Mouse (Mus musculus) right cerebral cortex, postnatal 25 days (tissue): ENCODE measurements at regions not wholly inside any gene's neighbourhood (a gene's known extent, or its start where the extent isn't known, plus 50 kb on each side); places are given as distances from the start of the nearest gene placed in this dataset.

Experiments
- DNase-seq: peaks from one replicate; pipeline ENCODE4 v3.0.0; 2022

GRCm38 (mm10) chr6:12140596-12140995, 233.0 kb downstream of the Phf14 start:
- DNase-seq = no peak

GRCm38 (mm10) chr6:12145216-12145615, 237.6 kb downstream of the Phf14 start:
- DNase-seq = no peak

- DNase-seq = no peak
These were observed 243.2 kb downstream of the Phf14 start for GRCm38 (mm10) chr6:12150613-12151333.

GRCm38 (mm10) chr6:12163971-12164370, 256.4 kb downstream of the Phf14 start:
- DNase-seq = no peak

DNA sequence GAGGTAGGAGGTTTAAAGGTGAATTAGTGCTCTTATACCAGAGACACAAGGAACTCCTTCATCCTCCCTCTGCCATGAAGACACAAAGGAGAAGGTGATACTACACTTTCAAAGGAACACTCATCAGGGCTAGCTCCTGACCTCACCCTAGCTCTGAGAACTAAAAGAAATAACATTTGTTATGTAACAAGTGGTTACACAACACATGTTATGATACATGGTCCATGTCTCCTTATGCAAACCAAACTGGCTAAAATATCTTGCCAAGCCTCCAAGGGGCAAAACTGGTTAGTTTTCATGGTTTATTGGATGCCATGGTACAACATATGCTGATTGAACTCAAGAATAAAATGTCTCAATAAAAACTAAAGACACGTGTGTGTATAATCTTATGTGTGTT, 260.9 kb downstream of the Phf14 start:
- DNase-seq = no peak

- no peak for DNase-seq
These were observed 261.8 kb downstream of the Phf14 start for GRCm38 (mm10) chr6:12169431-12169830.

- DNase-seq = no peak
These were observed 263.1 kb downstream of the Phf14 start for GRCm38 (mm10) chr6:12170722-12171121.

DNA sequence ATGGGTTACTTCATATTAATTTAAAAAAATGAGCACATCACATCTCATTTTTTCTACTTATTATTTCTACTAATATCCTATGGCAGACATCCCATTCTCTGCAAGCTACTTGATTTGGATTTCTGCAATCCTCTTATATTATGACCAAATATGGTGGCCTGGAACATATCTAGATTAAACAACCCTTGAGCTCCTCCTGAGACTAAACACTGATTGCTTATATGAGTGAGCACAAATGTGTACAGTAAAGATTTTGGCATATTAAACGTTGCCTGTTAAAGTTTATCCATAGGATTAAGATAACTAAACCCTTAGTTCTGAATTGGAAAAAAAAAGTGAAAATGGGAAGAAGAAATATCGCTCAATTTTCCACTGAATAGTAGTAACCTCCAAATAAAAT, 263.6 kb downstream of the Phf14 start:
- DNase-seq = no peak

DNA sequence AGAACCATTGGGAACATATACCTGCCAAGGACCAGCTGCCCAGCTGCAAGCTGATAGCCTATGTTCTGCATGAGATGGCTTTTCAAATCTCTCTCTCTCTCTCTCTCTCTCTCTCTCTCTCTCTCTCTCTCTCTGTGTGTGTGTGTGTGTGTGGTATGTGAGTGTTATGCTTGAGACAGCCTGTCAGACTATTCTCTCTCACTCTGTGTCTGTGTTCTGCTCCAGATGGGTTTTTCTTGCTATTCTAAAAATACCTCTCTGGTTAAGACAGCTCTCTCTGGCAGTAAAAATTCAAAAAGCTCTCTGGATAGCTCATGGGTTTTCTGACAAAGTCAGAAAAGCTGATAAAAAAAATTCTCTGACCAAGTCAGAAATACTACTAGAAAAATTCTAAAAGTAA, 270.4 kb downstream of the Phf14 start:
- DNase-seq = no peak

GRCm38 (mm10) chr6:12180951-12181350, 273.3 kb downstream of the Phf14 start:
- no peak for DNase-seq

DNA sequence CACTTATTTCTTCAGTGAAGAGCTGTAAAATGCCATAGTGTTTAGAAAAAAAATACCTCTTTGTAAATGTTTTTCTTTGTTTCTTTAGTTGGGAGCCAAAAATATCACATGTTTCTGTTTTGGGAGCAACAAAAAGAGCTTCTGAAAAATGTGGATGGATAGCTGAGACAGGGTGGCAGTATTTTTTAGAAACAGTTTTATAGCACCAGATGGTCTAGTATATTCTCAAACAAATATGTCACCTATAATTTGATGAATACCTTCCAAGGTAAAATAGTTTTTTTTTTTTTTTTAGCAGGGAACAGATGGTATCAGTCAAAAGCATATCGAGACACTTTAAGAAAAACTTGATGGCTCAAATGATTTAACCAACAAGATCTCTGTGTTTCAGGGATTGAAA, 302.6 kb downstream of the Phf14 start:
- no peak for DNase-seq

DNA sequence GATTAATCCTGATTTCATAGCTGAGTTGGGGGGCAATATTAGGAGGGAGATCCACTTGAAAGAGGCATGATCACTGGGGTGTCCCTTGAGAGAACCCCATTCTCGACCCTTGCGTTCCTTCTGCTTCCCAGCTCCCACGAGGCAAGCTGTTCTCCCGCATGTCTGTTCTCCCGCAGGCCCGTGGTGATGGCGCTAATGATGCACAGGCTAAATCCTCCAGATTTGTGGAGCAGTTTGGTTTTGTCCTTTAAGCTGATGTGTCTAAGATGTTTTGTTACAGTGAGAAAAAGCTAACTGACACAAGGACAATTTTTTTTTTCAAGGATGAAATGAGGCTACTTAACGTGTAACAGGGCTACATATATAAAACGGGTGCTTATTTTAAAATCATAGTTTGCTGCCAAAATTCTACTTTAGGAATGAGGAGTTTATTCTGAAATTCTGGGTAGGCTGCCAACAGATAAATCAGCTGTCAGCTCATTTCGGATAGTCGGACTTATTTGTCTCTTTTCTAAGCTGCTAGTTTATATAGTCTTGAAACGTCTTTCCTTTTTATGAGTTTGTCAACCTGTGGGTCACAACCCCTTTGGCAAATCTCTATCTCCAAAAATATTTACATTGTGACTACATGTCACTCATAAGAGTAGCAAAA, 307.0 kb downstream of the Phf14 start:
- no peak for DNase-seq

- no peak for DNase-seq
These were observed 307.6 kb downstream of the Phf14 start for GRCm38 (mm10) chr6:12215178-12215553.

GRCm38 (mm10) chr6:12244151-12244550, 336.5 kb downstream of the Phf14 start:
- no peak for DNase-seq

GRCm38 (mm10) chr6:12247975-12248374, 340.4 kb downstream of the Phf14 start:
- DNase-seq = no peak

- peak; percentile 25 for DNase-seq
These were observed 341.0 kb downstream of the Phf14 start for GRCm38 (mm10) chr6:12248599-12248998.

DNA sequence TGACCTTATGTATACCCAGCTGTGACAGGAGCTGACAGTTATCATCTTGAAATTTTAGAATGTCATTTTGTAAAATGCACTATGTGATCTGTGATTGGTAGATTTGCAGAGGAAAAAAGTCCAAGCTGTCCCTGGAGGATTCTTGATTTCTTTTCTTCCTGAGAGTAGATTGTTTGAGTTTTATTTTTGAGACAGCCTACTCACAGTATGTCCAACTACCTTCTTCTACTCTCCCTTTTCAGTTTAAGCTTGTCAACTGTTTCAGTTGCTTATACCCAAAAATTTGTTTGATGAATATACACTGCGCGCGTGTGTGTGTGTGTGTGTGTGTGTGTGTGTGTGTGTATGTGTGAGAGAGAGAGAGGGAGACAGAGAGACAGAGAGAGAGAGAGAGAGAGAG, 346.9 kb downstream of the Phf14 start:
- no peak for DNase-seq

DNA sequence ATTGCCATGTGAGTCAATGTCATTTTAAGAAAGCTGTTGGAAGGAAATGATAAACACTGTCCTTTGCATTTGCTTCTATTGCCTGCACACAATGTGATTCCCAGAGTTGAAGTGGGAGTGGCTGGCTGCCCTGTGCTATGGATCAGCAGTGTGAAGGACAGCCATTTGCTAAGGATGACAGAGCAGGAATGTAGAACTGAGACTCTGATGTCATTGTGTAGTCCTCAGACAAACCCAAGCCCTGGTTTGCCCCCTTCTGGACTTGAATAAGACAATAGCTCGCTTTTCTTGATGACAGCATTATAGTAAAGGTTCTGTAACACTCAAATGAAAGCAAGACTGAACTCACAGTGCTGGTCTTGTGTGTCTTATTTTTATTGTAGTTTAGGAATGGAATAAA, 347.8 kb downstream of the Phf14 start:
- no peak for DNase-seq

DNA sequence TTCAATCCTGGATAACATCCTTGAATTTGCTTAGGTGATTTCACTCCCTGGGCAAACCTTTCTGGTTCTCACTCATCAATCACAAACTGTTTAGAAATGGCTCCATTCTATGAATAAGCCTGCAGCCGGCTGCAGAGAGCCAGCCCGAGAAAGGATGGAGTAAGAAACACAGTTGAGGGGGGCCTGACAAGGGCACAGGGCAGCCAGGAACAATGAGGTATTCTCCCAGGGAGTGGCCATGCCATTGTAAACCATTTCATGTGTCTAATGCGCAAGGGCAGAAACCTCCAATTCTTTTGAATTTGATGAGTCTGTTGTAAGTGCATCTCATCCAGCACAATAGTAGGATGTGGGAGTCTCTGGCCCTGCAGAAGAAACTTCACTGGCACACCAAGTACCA, 350.7 kb downstream of the Phf14 start:
- DNase-seq = no peak

DNA sequence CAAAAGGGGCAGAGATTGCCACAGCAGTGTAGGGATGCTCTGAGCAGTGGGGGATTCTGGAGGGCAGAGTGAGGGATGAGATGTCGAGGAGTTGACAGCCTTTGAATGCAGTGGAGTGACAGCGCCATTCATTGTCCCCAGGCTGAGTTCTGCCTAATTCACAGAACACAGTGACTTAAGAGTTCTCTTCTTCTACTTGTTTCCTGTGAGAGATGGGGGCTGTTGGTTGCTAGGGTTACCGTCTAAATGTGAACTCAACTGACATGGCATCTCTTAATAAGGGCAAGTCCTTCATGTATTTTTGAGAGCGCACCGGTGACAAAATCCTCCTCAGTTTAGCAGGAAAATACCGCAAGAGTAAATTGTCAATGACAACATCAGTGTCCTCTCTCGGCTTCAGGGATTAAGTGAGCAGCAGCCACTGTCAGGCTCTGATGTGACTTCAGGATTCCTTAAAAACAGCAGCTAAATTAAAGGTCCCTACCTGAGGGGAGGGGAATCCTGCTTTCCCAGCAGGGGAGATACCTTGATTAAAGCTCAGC, 351.4 kb downstream of the Phf14 start:
- DNase-seq = no peak

DNA sequence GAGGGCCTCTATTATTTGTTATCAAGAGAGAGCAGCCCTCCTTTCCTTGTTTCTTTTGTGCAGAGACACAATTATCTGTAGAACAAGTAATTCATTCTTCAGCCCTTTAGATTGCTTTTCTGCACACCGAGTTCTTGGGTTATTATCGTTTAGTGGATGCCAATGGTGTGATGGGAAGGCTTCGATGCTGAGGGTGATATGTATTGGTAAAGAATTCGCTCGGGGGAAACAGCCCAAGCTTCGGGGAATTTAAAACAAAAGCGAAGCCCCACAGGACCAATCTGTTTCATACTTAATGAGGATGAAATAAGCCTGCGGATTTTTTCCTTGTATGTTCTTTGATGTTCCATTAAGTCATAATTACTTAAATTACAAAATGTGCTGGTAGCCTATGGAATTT, 352.0 kb downstream of the Phf14 start:
- no peak for DNase-seq

- DNase-seq = no peak
These were observed 352.9 kb downstream of the Phf14 start for GRCm38 (mm10) chr6:12260325-12261076.
